Comparison of ENCODE assay signal across 10 mouse cellular contexts in genomic region chr11:68656887-68657685, GRCm38 (mm10). TPM values are rescaled to one million over a fixed set of nuclear protein-coding genes. Genes with fewer than 3 reads are reported as not detected.
A peak's percentile ranks its signal among the peaks of the same experiment; 100 is the strongest.
DNase-seq lines count a peak whose midpoint lies in the region; ATAC-seq and TF ChIP-seq lines count a peak whose summit lies in the region.
"Had no signal": no experiment of that assay in that cellular context is flagged by ENCODE, and none has a peak within 500 bp of the region (broad histone marks: within the 10 kb centered on the region; RNA-seq: fewer than 3 reads in every experiment).

No protein-coding gene starts in this region.

- WGBS in heart, embryonic 14.5 days = 22% methylated on average over 6 of the region's 6 CpGs
- 46% methylated on average over 6 of the region's 6 CpGs for WGBS in embryonic facial prominence, embryonic 13.5 days
- WGBS in lung, embryonic 16.5 days = 13% methylated on average over 6 of the region's 6 CpGs

- in situ Hi-C loops in CH12.LX (cut with MboI; ENCODE audit: low pct_ligation_motif_present, low pct_unique_long_range_greater_than_20kb, low sequenced_read_pairs) = no loop called here

- no peaks in the 10 kb centered on the region for H3K27me3 ChIP-seq in heart, embryonic 14.5 days (ENCODE audit: control insufficient read depth, insufficient read depth, low read length)
- H3K27me3 ChIP-seq in CH12.LX (replicated peaks) = no peaks in the 10 kb centered on the region
- no peaks in the 10 kb centered on the region for H3K27me3 ChIP-seq in embryonic facial prominence, embryonic 13.5 days
- no peaks in the 10 kb centered on the region for H3K27me3 ChIP-seq in lung, embryonic 16.5 days (ENCODE audit: control insufficient read depth, insufficient read depth, low read depth, low read length)

- no peaks in the 10 kb centered on the region for H3K36me3 ChIP-seq in heart, embryonic 14.5 days (ENCODE audit: control insufficient read depth, insufficient read depth, low read length)
- no peaks in the 10 kb centered on the region for H3K36me3 ChIP-seq in CH12.LX (replicated peaks in 1 of 2; ENCODE audit: control insufficient read depth in 1 of 2, insufficient read depth in 1 of 2, low read length in 1 of 2)
- no peaks in the 10 kb centered on the region for H3K36me3 ChIP-seq in embryonic facial prominence, embryonic 13.5 days
- no peaks in the 10 kb centered on the region for H3K36me3 ChIP-seq in lung, embryonic 16.5 days (ENCODE audit: control insufficient read depth, insufficient read depth, low read length)

- H3K4me3 ChIP-seq in heart, embryonic 14.5 days (ENCODE audit: control insufficient read depth in 1 of 2, insufficient read depth in 1 of 2, low read depth in 1 of 2, low read length in 2 of 2) = no peak overlapping the region
- no peak overlapping the region for H3K4me3 ChIP-seq in CH12.LX (replicated peaks in 1 of 3; ENCODE audit: low read depth in 2 of 3, low read length in 2 of 3, poor library complexity in 1 of 3)
- no peak overlapping the region for H3K4me3 ChIP-seq in embryonic facial prominence, embryonic 13.5 days
- no peak overlapping the region for H3K4me3 ChIP-seq in lung, embryonic 16.5 days (ENCODE audit: low read length)
- H3K4me3 ChIP-seq: megakaryocyte, embryonic 14.5 days had no signal

- dilution Hi-C loops in CH12.LX (cut with MboI; ENCODE audit: extremely low pct_ligation_motif_present, extremely low pct_unique_long_range_greater_than_20kb, low sequenced_read_pairs) = no loop called here

- H3K4me2 ChIP-seq in heart, embryonic 14.5 days (ENCODE audit: low read length) = peak overlapping the region; percentile 7; the same call in 1 of the 2 replicates
- H3K4me2 ChIP-seq in CH12.LX (ENCODE audit: insufficient read depth, low read depth, poor library complexity, severe bottlenecking) = no peak overlapping the region
- H3K4me2 ChIP-seq in embryonic facial prominence, embryonic 13.5 days = no peak overlapping the region
- H3K4me2 ChIP-seq in lung, embryonic 16.5 days (ENCODE audit: low read depth, low read length) = no peak overlapping the region

- no peak for ATAC-seq in heart, embryonic 14.5 days (ENCODE audit: insufficient number of reproducible peaks, insufficient read depth, low FRiP score, low read depth)
- no peak for ATAC-seq in embryonic facial prominence, embryonic 13.5 days (ENCODE audit: insufficient number of reproducible peaks, insufficient read depth, low FRiP score, low TSS enrichment, low read depth)
- ATAC-seq in lung, embryonic 16.5 days (ENCODE audit: low read depth) = peak; percentile 74

- peaks cover 23 to 60% of the 10 kb centered on the region in 2 experiments for H3K4me1 ChIP-seq in heart, embryonic 14.5 days (ENCODE audit: control insufficient read depth in 2 of 2, insufficient read depth in 2 of 2, low read length in 2 of 2)
- H3K4me1 ChIP-seq in CH12.LX (ENCODE audit: control insufficient read depth in 1 of 2, insufficient read depth in 2 of 2) = peaks cover 12 to 43% of the 10 kb centered on the region in 2 experiments
- peaks cover 21% of the 10 kb centered on the region for H3K4me1 ChIP-seq in embryonic facial prominence, embryonic 13.5 days
- H3K4me1 ChIP-seq in lung, embryonic 16.5 days (replicated peaks; ENCODE audit: control insufficient read depth, insufficient read depth, low read length) = peaks cover 20% of the 10 kb centered on the region
- H3K4me1 ChIP-seq: megakaryocyte, embryonic 14.5 days had no signal

- TF ChIP-seq RAD21 in CH12.LX (IDR thresholded peaks at IDR 0.05; ENCODE audit: low read depth, low read length) = no peak

- intact Hi-C loops in heart, postnatal 10 days (cut with DNase I) = no loop called here

- H3K79me2 ChIP-seq in CH12.LX (replicated peaks; ENCODE audit: control insufficient read depth, extremely low read depth, insufficient read depth, poor library complexity, severe bottlenecking) = no peaks in the 10 kb centered on the region

- TF ChIP-seq EP300 in CH12.LX (IDR thresholded peaks at IDR 0.05; ENCODE audit: low read length) = no peak

- H3K27ac ChIP-seq in heart, embryonic 14.5 days (replicated peaks in 1 of 2; ENCODE audit: control insufficient read depth in 1 of 2, insufficient read depth in 1 of 2, low read depth in 2 of 2, low read length in 2 of 2) = peak overlapping the region; percentile 82 to 95
- H3K27ac ChIP-seq in CH12.LX (ENCODE audit: insufficient read depth, low read depth) = no peak overlapping the region
- peak overlapping the region; percentile 64 for H3K27ac ChIP-seq in embryonic facial prominence, embryonic 13.5 days
- peak overlapping the region; percentile 87 for H3K27ac ChIP-seq in lung, embryonic 16.5 days (ENCODE audit: low read length)

- TF ChIP-seq POLR2A in CH12.LX (IDR thresholded peaks at IDR 0.05; ENCODE audit: low read depth, low read length) = no peak

- H3K9ac ChIP-seq in heart, embryonic 14.5 days (ENCODE audit: low read length) = peak overlapping the region; percentile 51; the same call in 1 of the 2 replicates
- H3K9ac ChIP-seq in CH12.LX (ENCODE audit: insufficient read depth, low read depth) = no peak overlapping the region
- H3K9ac ChIP-seq in embryonic facial prominence, embryonic 13.5 days = no peak overlapping the region
- peak overlapping the region; percentile 6; the same call in 1 of the 2 replicates for H3K9ac ChIP-seq in lung, embryonic 16.5 days (ENCODE audit: low read length)

- no peaks in the 10 kb centered on the region for H3K9me3 ChIP-seq in heart, embryonic 14.5 days (ENCODE audit: control insufficient read depth, low read length)
- H3K9me3 ChIP-seq in CH12.LX (replicated peaks; ENCODE audit: low read length) = no peaks in the 10 kb centered on the region
- no peaks in the 10 kb centered on the region for H3K9me3 ChIP-seq in embryonic facial prominence, embryonic 13.5 days
- H3K9me3 ChIP-seq in lung, embryonic 16.5 days (ENCODE audit: control insufficient read depth, low read length) = no peaks in the 10 kb centered on the region
- H3K9me3 ChIP-seq: megakaryocyte, embryonic 14.5 days had no signal

- no peak for TF ChIP-seq CTCF in CH12.LX (conservative IDR thresholded peaks at IDR 0.05 in 1 of 2, IDR thresholded peaks at IDR 0.05 in 1 of 2; ENCODE audit: low read depth in 2 of 2, low read length in 2 of 2)

- no peak for DNase-seq in heart, postnatal 10 days
- no peak for DNase-seq in CH12.LX (ENCODE audit: extremely low read depth)
- no peak for DNase-seq in layer of hippocampus, adult 18-20 months (ENCODE audit: low spot score in 2 of 2)
- DNase-seq in urinary bladder, adult 2 months (ENCODE audit: low spot score) = no peak
- no peak for DNase-seq in gastrocnemius, postnatal 4 days (ENCODE audit: low spot score in 2 of 2)

TF ChIP-seq in CH12.LX, 34 proteins besides CTCF, POLR2A, EP300 and RAD21:
- no peak for TF ChIP-seq BHLHE40 (IDR thresholded peaks at IDR 0.05; ENCODE audit: low read depth, low read length)
- no peak for TF ChIP-seq ZC3H11A (IDR thresholded peaks at IDR 0.05; ENCODE audit: low read depth, low read length)
- 0 out of 2 replicates have a peak, but pooled peaks have one; percentile 11 for TF ChIP-seq ZNF384 (IDR thresholded peaks at IDR 0.05; ENCODE audit: low read depth, low read length)

RNA-seq across cellular contexts. Expression of gene Myh10, which starts 34.3 kb away (rescaled TPM):
- polyA plus RNA-seq in heart, embryonic 14.5 days (2014; fragmentation: Nextera tagmentation; extraction: Ambion mirVana) = 120 and 122 TPM in 2 replicates
- 100 to 1,000 TPM in 1 of 2 experiments, 10 to 100 TPM in 1; 79.4 to 100 TPM for total RNA-seq in heart, postnatal 10 days (2021)
- total RNA-seq in CH12.LX (2012; rRNA removed) (0.38 and 0.46 TPM in 2 replicates), CH12.LX (2014; rRNA removed) (0.62 and 1.1 TPM in 2 replicates)
- polyA plus RNA-seq in CH12.LX (2012; ENCODE audit: insufficient read length, low read depth) = 2.7 and 3.1 TPM in 2 replicates
- 126 and 140 TPM in 2 replicates for polyA plus RNA-seq in embryonic facial prominence, embryonic 13.5 days (2015; fragmentation: Nextera tagmentation; extraction: Ambion mirVana)
- 119 and 125 TPM in 2 replicates for polyA plus RNA-seq in lung, embryonic 16.5 days (2015; fragmentation: Nextera tagmentation; extraction: Ambion mirVana)
- 100 to 1,000 TPM; 140 to 146 TPM for total RNA-seq in layer of hippocampus, adult 18-20 months (2021)
- polyA plus RNA-seq in urinary bladder, adult 2 months (2012; rRNA removed) = 66.5 and 73.5 TPM in 2 replicates
- 10 to 100 TPM; 68.5 to 69.7 TPM for total RNA-seq in gastrocnemius, postnatal 4 days (2021)
- total RNA-seq: neutrophil, adult 5-6 weeks had no signal

Comparison
In these comparisons a context has a peak if more than half of its experiments do, and no peak if none do; other contexts are left out.
1. H3K9ac ChIP-seq: peak in heart, embryonic 14.5 days (single experiment) and lung, embryonic 16.5 days (single experiment); none in CH12.LX (single experiment) and embryonic facial prominence, embryonic 13.5 days (single experiment).
2. RNA of gene Myh10, which starts 34.3 kb away (polyA plus RNA-seq): 126 to 140 TPM in embryonic facial prominence, embryonic 13.5 days, 119 to 125 TPM in lung, embryonic 16.5 days, 120 to 122 TPM in heart, embryonic 14.5 days and 66.5 to 73.5 TPM in urinary bladder, adult 2 months; 2.7 to 3.1 TPM in CH12.LX; every median in the first group is over 10 times any median in the second.